Mouse (Mus musculus) G1E-ER4 (cell line): ENCODE measurements around the gene Rpusd3. TPM values are rescaled to one million over a fixed set of nuclear protein-coding genes. Genes with fewer than 3 reads are reported as not detected.

Source experiments
- GATA1 ChIP-seq: IDR thresholded peaks from one replicate; pipeline ENCODE4 v1.8.0; 2012; ENCODE audit warnings: low read length, inconsistent platforms
- polyA plus RNA-seq: library from polyadenylated mRNA; stranded (reverse); fragments of >175 nt; gene quantifications from 2 replicates; pipeline ENCODE4 v1.2.3, GENCODE M21; 2012

The Rpusd3 gene
- 159 and 183 TPM in 2 replicates for polyA plus RNA-seq

DNA sequence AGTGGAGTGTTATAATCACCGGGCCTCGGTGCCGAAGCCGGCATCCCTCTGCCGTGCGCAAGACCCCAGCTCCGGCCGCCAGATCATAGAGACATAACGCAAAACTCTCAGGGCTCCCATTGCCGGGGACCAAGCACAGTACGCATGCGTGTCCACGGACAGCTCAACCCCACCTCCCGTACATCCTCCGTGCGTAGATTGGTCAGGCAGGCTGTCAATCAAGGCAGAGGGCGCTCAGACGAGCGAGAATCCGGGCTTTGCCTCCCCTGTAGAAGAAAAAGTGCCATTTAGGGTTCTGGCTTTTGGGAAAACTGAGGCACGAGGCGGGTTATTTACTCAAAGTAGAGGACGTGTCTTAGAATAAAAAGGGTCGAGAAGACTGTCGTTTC lies at the start of gene Rpusd3:
TSS of gene Rpusd3 (minus strand) at position 142 of the 389 bp plus-strand sequence.
- TF ChIP-seq GATA1, result no peak

DNA sequence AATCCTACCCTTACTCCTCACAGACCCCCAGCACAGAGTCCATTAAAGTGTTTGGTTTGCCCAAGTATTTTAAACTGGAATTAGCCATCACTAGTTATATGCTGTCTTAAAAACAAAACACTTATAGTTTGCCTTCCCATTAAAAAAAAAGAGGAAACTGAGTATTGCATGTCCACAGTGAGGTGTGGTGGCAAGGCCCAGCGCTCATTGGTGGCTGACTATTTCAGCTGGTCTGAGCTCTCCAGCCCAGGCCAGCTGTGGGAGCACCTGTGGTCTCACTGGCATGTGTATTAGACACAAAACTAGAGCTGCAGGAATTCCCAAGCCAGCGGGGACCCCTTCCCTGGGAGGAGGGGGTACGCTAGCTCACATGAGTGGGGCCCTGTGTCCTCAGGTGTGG lies 49.4 kb upstream of the Rpusd3 start:
- TF ChIP-seq GATA1, result no peak

DNA sequence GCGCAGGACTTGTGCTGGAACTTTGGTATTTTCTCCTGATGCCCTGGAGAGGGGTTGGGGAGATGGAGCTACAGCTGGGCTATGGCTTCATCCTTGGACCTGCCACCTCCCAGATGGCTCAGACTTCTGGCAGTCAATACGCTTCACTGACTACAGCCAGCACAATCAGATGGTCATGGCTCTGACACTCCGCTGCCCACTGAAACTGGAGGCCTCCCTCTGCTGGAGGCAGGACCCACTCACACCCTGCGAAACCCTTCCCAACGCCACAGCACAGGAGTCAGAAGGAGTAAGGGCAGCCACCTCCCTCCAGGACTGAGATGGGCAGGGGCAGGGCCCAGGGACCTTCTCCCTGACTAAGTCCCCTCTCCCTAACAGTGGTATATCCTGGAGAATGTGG lies 46.5 kb upstream of the Rpusd3 start:
- no peak for TF ChIP-seq GATA1

DNA sequence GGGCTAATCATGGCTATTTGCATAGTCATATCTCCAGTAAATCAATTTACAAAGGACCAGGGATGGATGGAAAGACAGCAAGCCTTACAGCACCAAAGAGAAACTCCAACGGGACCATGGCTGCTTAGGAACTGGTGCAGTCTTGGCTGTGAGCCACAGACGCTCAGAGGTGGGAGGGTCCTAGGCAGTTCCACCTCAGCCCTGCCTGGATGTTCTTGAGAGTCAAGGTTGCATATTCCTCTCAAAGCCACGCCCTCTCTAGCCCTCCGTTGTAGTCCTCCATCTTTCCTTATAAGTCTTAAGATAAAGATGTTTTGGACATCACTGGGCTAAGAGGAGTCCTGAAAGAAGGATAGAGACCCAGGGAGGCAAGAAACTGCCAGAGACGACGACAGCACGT lies 44.9 kb upstream of the Rpusd3 start:
- no peak for TF ChIP-seq GATA1

DNA sequence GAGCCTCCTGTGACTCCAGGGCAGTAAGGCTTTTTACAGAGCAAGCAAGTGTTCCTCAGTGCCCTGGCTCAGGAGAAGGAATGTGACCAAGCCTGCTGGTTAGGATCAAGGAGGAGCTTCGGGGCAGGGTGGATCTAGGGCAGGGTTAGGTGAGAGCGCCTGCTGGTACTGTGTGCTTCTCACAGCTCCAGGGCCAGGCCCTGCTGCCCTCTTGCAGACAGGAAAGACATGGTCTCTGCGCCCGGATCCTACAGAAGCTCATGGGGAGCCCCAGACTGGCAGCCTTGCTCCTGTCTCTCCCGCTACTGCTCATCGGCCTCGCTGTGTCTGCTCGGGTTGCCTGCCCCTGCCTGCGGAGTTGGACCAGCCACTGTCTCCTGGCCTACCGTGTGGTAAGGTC lies 39.5 kb upstream of the Rpusd3 start:
- TF ChIP-seq GATA1, result no peak

DNA sequence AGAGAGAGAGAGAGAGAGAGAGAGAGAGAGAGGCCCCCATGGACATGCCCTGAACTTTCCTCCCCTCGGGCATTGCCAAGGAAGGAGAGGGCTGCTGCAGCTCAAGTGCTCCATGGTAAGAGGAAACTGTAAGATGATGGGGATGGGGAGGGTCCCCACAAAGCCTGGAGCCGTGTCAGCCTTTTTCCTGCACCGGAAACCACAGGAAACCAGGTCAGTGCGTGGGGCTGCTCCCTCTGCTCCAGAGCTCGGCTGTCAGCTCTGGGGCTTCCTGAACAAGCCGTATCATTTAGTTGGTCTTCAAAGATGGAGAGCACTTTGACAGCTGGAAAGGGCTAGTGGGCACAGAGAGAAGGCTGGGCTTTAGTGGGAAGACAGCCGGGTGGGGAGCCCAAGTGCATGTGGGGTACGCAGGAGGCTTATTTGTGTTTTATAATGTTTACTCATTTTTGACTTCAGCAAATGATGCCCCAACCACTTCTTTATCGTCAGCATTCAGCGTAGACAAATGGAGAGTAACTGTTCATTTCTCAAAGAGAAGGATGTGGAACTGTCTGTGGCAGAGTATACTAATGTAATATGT lies 38.9 kb upstream of the Rpusd3 start, which contains the start of gene Il17re:
TSS of gene Il17re (plus strand) at position 533 of the 583 bp plus-strand sequence.
- TF ChIP-seq GATA1, result no peak

DNA sequence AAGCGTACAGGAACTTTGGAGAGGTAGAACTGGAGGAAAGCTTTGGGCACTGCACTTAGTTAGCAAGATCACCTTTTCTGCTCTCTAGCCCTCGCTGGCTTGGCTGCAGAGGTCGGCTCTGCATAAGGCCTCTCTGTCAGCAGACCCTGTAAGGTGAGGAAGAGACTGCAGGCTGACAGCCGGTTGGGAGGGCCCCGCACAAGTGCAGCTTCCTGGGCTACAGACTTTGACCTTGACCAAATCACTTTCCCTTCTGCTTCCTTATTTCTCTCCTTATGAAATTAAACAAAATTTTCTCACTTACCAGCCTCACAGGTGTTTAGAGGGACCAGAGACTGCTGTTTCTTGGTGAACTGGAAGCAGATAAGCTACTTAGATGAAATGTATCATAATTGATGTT lies 35.9 kb upstream of the Rpusd3 start:
- no peak for TF ChIP-seq GATA1

DNA sequence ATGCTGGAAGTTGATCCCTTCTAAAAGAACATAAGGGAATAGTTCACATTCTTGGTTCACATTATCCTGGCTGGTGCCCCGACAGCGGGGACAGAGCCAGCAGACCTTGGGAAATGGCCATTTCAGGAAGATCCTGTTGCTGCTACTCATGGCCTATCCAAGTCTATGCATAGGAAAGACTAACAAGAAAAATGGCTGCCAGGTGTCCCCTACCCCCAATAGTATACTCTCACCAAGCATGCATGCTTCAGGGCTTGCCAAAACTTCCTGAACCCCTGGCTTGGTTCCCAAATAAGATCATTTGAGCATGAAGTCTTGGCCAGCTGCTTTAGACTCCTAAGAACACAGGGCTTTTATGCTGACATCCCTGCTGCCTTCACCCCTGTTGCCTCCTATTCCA lies 32.7 kb upstream of the Rpusd3 start:
- no peak for TF ChIP-seq GATA1

DNA sequence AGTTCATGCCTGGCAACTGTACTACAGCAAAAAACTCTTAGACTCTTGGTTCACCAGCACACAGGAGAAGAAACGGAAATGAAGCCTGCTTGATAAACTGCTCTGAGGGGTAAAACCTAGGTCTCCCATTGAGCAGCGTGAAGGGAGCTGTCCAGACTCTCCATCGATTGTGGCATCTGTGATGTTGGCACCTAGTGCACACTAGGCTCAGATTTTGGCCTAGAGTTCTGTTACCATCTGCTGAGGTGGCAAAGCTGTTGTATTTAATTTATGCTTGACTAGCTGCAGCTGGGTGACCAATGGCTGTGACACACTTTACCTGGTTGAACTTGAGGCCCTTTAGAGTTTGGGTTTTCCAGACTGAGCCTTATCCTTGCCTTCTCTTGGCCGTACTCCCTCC lies 28.5 kb upstream of the Rpusd3 start:
- TF ChIP-seq GATA1, result no peak

DNA sequence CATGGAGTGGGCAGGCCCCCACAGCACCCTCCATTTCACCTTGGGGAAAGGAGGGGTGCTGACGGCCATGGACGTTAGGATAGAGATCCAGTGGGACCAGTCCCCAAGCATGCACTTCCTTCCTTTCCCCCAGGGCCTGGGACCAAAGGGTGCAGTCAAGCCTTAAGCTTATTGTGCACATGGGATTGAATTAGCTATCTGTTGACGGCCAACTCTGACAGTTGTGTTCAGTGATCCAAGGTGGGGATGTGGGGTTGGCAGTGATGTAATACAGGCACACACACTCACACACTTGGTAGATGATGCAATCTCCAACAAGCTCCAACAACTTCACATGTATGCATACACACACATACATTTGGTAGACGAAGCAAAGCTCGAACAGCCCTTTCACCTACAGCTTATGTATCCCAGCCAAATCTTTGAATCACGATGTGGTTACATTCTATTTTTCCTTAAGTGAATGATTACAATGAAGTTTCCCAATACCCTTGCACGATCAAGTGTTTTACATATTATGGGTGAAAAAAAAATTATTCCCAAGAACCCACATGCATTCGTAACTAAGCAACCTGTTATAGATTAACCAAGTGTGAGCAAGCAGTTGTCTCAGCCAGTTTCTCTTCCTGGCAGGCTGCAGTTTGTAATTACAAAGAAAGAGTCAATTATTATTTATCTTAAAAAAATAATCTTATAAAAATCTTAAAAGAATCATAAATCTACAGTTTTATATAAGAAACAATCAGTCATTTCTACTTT lies 25.2 kb upstream of the Rpusd3 start:
- TF ChIP-seq GATA1, result no peak

DNA sequence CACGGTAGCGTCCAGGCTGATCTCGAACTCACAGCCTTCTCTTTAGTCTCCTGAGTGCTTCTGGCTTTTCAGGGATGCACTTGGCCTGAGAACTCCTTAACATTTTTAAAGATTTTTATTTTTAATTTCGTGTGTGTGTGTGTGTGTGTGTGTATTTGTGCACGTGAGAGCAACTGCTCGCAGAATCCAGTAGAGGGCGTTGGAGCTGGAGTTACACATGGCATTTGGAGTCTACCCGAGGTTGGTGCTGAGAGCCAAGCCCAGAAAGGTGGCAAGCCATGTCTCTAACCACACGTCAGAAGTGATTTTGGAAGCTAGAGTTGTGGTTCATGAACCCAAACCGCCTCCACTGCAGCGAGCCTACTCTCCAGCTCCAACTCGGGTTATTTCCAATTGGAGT lies 24.0 kb upstream of the Rpusd3 start:
- no peak for TF ChIP-seq GATA1

DNA sequence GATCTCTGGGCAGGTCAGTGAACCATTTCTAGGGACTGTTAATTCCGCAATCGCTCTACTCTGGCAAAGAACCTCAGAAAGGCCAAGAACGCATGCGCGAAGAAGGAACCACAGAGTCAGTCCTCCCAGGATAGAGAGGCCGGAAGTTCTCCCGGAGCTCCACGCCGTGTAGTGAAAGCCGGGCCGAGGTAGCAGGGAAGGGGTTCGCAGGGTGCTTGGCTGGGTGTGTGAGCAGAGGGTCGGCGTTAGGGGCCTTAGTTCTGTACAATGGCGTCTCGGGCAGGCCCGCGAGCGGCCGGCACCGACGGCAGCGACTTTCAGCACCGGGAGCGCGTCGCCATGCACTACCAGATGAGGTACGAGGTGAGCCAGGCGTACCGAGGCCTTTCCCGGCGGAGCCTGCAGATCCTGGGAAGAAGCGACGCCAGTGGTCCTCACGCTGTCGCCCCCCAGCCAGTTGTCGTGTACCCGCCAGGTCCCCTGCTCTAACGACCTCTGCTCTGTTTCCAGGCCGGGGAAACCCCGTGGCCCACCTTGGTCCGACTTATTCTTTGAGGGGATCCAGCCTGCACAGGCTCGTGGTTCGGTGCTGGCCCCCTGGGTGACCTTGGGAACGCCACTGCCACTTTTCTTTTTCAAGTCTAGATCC lies 23.4 kb upstream of the Rpusd3 start, which contains the start of gene Jagn1:
TSS of gene Jagn1 (plus strand) at position 128 of the 649 bp plus-strand sequence.
- TF ChIP-seq GATA1, result no peak

DNA sequence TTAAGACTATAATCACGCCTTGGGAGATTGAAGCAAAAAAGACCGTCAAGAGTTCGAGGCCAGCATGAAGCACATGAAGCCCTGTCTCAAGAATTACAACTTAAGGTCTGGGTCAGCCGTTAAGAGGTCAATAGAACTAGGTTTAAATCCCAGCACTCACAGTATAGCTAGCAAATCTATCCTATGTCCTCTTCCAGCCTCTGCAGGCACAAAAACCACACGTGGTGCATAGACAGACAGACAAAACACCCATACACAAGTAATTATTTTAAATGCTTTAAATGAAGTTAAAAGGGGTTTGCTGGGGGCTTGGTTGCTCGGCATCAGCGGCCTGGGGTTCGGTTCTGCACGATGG lies 22.9 kb upstream of the Rpusd3 start:
- TF ChIP-seq GATA1, result no peak

DNA sequence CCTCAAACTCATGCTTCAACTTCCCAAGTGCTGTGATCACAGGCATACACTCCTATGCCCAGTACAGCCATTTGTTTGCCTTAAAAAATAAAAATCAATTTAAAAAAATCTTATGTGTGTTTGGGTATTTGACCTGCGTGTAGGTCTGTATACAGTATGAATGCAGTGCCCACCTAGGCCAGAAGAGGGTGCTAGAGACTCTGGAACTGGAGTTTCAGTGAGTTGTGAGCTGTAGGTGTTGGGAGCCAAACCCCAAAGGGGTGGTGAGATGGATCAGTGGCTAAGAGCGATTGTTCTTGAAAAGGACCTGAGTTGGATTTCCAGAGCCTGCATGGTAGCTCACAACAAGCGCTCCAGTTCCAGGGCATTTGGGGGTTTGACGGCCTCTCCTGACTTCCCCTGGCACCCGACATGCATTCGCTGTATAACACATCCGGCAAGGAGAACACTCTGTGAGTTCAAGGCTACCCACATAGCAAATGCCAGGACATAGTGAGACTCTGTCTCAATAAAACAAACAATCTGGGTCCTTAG lies 22.1 kb upstream of the Rpusd3 start:
- no peak for TF ChIP-seq GATA1

DNA sequence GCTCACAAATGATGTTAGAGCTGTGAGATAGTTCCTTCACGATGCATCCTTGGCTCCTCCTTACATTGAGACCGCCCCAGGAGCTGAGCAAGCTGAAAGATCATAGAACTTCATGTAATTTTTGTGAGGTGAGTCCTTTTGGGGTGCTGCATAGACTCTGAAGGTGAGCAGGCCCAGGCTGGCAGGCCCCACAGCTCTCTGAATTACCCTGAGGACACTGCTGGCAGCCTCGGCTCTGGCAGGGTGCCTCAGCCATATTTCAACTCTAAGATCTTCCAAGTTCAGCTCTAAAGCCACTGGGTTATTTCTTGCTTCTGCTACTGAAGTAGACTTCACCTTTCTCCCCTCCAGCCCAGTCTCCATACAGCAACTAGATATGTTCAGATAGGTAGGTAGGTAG lies 21.5 kb upstream of the Rpusd3 start:
- TF ChIP-seq GATA1, result no peak

DNA sequence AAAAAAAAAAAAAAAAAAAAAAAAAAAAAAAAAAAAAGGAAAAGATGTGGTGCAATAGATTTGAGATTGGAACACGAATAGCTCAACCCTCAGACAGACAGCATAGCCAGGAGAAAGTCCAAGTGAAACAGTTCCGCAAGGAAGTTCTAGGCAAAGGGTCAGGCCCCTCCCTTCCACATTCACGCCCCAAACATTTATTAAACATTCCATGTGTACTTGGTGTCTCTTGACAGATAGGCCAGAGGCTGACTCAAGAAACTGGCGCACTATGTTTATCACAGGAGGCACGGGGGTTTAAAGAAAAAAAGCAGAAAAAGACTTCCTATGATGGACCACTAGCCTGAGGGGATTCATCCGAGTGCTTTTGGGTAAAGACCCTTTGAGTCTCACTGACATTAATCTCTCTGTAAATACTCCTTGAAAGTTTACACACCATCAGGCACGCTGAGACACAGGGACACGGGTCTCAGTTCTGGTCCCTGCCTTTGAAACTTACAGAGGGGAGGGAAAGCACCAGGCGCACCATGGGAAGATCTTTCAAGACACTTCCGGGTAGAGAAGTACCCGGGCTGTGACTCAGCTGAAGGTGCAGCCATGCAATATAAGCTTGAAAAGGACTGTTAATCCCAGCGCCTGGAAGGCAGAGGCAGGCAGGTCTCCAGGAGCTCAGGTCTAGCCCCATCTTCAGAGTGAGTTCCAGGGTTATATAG lies 19.7 kb upstream of the Rpusd3 start:
- TF ChIP-seq GATA1, result no peak
